Mouse (Mus musculus): ENCODE measurements around the gene Fubp1. TPM values are rescaled to one million over a fixed set of nuclear protein-coding genes. Genes with fewer than 3 reads are reported as not detected.
A peak's percentile ranks its signal among the peaks of the same experiment; 100 is the strongest.

The Fubp1 gene
- total RNA-seq (2015) (149 and 188 TPM in 2 replicates), total RNA-seq (2017) (204 and 275 TPM in 2 replicates)

GRCm38 (mm10) chr3:152209967-152210634, at the start of gene Fubp1, which contains the start of gene Dnajb4:
Gene Fubp1 (plus strand): TSS chr3:152210422.
Gene Dnajb4 (minus strand): TSS chr3:152210302.
- peak; percentile 78 for ATAC-seq (replicated peaks; ENCODE audit: poor library complexity)

GRCm38 (mm10) chr3:152160607-152161006, 49.6 kb upstream of the Fubp1 start:
- ATAC-seq (replicated peaks; ENCODE audit: poor library complexity), result 0 out of 2 replicates have a peak, but pooled peaks have one; percentile 33

GRCm38 (mm10) chr3:152163320-152163719, 46.9 kb upstream of the Fubp1 start:
- no peak for ATAC-seq (replicated peaks; ENCODE audit: poor library complexity)

GRCm38 (mm10) chr3:152165014-152165350, 45.2 kb upstream of the Fubp1 start:
- no peak for ATAC-seq (replicated peaks; ENCODE audit: poor library complexity)

GRCm38 (mm10) chr3:152165351-152166098, 44.7 kb upstream of the Fubp1 start:
- ATAC-seq (replicated peaks; ENCODE audit: poor library complexity), result peak; percentile 34

GRCm38 (mm10) chr3:152166099-152166423, 44.2 kb upstream of the Fubp1 start, which contains the start of gene Gipc2:
Gene Gipc2 (minus strand): TSS chr3:152166230.
- 0 out of 2 replicates have a peak, but pooled peaks have one; percentile 21 for ATAC-seq (replicated peaks; ENCODE audit: poor library complexity)

GRCm38 (mm10) chr3:152166699-152167451, 43.3 kb upstream of the Fubp1 start:
- no peak; the same call in 1 of the 2 replicates for ATAC-seq (replicated peaks; ENCODE audit: poor library complexity)

- no peak for ATAC-seq (replicated peaks; ENCODE audit: poor library complexity)
Observed at GRCm38 (mm10) chr3:152168007-152168406, 42.2 kb upstream of the Fubp1 start.

GRCm38 (mm10) chr3:152170407-152170806, 39.8 kb upstream of the Fubp1 start:
- ATAC-seq (replicated peaks; ENCODE audit: poor library complexity), result no peak

- ATAC-seq (replicated peaks; ENCODE audit: poor library complexity), result no peak
Observed at GRCm38 (mm10) chr3:152171236-152171635, 39.0 kb upstream of the Fubp1 start.

- no peak for ATAC-seq (replicated peaks; ENCODE audit: poor library complexity)
Observed at GRCm38 (mm10) chr3:152171862-152172261, 38.4 kb upstream of the Fubp1 start.

- no peak for ATAC-seq (replicated peaks; ENCODE audit: poor library complexity)
Observed at GRCm38 (mm10) chr3:152172322-152172935, 37.8 kb upstream of the Fubp1 start.

GRCm38 (mm10) chr3:152178816-152179215, 31.4 kb upstream of the Fubp1 start:
- ATAC-seq (replicated peaks; ENCODE audit: poor library complexity), result no peak

GRCm38 (mm10) chr3:152179285-152179684, 30.9 kb upstream of the Fubp1 start:
- ATAC-seq (replicated peaks; ENCODE audit: poor library complexity), result no peak

- ATAC-seq (replicated peaks; ENCODE audit: poor library complexity), result no peak
Observed at GRCm38 (mm10) chr3:152180624-152181023, 29.6 kb upstream of the Fubp1 start.

GRCm38 (mm10) chr3:152183522-152183921, 26.7 kb upstream of the Fubp1 start:
- no peak for ATAC-seq (replicated peaks; ENCODE audit: poor library complexity)

- no peak for ATAC-seq (replicated peaks; ENCODE audit: poor library complexity)
Observed at GRCm38 (mm10) chr3:152186106-152186505, 24.1 kb upstream of the Fubp1 start.

- ATAC-seq (replicated peaks; ENCODE audit: poor library complexity), result no peak
Observed at GRCm38 (mm10) chr3:152189306-152189705, 20.9 kb upstream of the Fubp1 start.

- ATAC-seq (replicated peaks; ENCODE audit: poor library complexity), result peak; percentile 15
Observed at GRCm38 (mm10) chr3:152190679-152191477, 19.3 kb upstream of the Fubp1 start.

- peak; percentile 37 for ATAC-seq (replicated peaks; ENCODE audit: poor library complexity)
Observed at GRCm38 (mm10) chr3:152191791-152192237, 18.4 kb upstream of the Fubp1 start.
